Mouse (Mus musculus): Measurements from ENCODE around the gene Dpy19l1. TPM values are rescaled to one million over a fixed set of nuclear protein-coding genes. Genes with fewer than 3 reads are reported as not detected.

Gene Dpy19l1
- polyA plus RNA-seq, 1 experiment = 44.5 TPM

DNA sequence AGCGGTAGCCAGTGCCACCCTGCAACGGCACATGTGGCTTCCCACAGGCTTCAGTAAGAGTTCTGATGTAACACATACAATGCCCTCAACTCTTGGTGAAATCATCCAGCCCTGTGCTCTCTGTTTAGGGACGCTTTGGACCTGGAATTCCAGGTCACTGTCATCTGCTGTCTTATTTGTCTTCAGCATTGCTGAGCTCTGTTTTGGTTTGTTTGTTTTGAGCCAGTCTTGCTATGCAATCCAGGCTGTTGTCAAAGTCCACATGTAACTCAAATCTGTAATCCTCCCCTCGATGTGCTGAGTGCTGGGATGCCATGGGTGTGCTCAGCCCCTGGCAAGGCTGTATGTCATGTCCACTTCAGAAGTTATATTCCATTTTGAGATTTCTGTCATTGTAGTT is 82.8 kb downstream of the Dpy19l1 start:
- no peak for DNase-seq (ENCODE audit: low read depth)
- TF ChIP-seq POLR2A (IDR thresholded peaks at IDR 0.05; ENCODE audit: borderline replicate concordance, extremely low read depth, insufficient read depth, insufficient read length, poor library complexity, severe bottlenecking) = no peak
- no peak for TF ChIP-seq CTCF (IDR thresholded peaks at IDR 0.05; ENCODE audit: borderline replicate concordance, extremely low read depth, insufficient read depth, insufficient read length)

DNA sequence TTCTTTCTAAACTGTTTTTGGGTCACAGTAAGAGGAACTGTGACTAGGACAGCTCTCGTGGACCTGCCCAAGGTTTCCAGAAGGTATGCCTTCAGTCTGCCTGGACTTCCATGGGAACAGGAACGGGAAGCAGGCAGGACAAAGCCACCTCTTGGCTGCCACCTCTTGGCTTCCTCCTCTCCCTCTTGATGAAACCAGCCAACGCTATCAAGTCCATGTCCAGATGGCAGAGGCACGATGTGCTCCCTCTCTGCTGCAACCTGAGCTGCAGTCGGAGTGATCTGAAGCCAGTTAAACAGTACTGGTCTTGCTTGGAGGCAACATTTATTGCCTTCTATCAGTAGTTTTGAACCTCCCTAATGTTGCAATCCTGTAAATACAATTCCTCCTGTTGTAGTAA is 84.7 kb downstream of the Dpy19l1 start:
- no peak for DNase-seq (ENCODE audit: low read depth)
- TF ChIP-seq CTCF (IDR thresholded peaks at IDR 0.05; ENCODE audit: borderline replicate concordance, extremely low read depth, insufficient read depth, insufficient read length) (no peak), POLR2A (IDR thresholded peaks at IDR 0.05; ENCODE audit: borderline replicate concordance, extremely low read depth, insufficient read depth, insufficient read length, poor library complexity, severe bottlenecking) (no peak)

DNA sequence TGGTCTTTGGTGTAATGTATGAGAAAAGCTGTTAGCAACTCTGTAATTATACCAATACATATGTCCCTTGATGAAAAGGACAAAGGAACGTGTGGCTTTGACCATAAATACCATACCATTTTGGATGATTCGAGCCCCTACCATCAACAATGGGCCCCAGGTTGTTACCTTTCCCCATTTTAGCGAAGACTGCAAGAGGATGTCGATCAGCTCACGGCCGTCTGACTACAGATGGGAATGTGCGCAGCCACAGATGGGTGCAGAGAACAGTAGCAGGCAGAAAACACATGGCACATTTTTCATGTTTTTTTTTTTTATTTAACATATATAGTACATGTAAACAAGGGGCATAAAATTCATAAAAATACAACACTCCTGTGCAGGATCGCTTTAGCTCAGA is 91.5 kb downstream of the Dpy19l1 start:
- peak; percentile 55 for DNase-seq (ENCODE audit: low read depth)

DNA sequence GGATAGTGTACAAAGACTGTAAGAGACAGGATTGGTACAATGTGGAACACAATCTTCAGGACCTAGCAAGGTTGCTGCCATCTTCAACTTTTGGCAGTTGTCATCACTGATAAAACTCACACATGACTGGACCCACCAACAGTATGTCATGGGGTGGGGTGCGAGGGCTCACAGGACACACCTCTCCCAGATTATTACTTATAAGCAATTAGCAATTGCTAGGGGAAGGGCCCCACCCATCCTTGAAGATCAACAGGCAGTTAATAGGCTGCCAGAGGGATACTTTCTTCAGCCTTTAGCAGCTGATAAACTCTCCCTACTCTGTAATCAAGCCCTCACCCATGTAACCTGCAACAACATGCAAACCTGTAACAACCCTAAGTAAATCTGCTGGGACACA is 92.5 kb downstream of the Dpy19l1 start:
- DNase-seq (ENCODE audit: low read depth) = no peak
- TF ChIP-seq CTCF (IDR thresholded peaks at IDR 0.05; ENCODE audit: borderline replicate concordance, extremely low read depth, insufficient read depth, insufficient read length) = no peak
- TF ChIP-seq POLR2A (IDR thresholded peaks at IDR 0.05; ENCODE audit: borderline replicate concordance, extremely low read depth, insufficient read depth, insufficient read length, poor library complexity, severe bottlenecking) = no peak

More for the DNA sequence above, 91.5 kb downstream of the Dpy19l1 start:
- TF ChIP-seq POLR2A (IDR thresholded peaks at IDR 0.05; ENCODE audit: borderline replicate concordance, extremely low read depth, insufficient read depth, insufficient read length, poor library complexity, severe bottlenecking) = no peak
- TF ChIP-seq CTCF (IDR thresholded peaks at IDR 0.05; ENCODE audit: borderline replicate concordance, extremely low read depth, insufficient read depth, insufficient read length) = no peak

DNA sequence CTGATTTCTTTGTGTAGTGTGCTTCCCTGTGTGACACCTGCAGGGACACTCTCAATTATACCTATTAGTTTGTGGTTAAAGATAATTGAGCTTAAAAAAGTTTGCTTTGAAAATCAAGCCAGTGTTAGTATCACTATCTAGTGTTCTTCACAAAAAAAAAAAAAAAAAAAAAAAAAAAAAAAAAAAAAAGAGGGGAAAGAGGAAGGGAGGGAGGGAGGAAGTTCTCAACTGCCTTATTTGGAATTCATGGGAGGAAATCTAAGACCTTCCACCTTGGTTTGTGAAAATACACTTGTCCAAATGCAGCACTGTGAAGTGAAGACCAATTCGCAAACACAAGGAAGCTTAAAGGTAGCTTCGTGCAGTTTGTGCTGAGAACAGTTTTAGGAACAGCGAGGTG is 94.9 kb downstream of the Dpy19l1 start:
- TF ChIP-seq POLR2A (IDR thresholded peaks at IDR 0.05; ENCODE audit: borderline replicate concordance, extremely low read depth, insufficient read depth, insufficient read length, poor library complexity, severe bottlenecking) (no peak), CTCF (IDR thresholded peaks at IDR 0.05; ENCODE audit: borderline replicate concordance, extremely low read depth, insufficient read depth, insufficient read length) (no peak)
- no peak for DNase-seq (ENCODE audit: low read depth)

DNA sequence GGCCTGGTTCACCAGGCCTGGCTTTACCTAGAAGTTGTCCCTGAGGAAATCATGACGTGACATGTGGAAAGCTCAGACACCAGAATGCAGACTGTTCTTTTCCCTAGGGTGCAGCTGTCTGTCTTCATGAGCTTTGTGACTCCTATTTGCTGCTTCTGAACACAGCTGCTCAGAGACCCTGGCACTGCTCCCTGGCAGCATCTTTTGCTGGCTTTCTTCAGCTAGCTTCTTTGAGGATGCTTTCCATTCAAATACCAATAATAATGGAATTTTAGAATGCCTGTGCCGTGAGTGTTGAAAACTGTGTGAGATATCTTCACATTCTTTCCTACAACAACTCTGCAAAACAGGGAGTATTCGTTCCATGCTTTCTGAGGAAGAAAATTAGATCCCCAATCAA is 108.8 kb downstream of the Dpy19l1 start:
- no peak for TF ChIP-seq POLR2A (IDR thresholded peaks at IDR 0.05; ENCODE audit: borderline replicate concordance, extremely low read depth, insufficient read depth, insufficient read length, poor library complexity, severe bottlenecking)
- no peak for TF ChIP-seq CTCF (IDR thresholded peaks at IDR 0.05; ENCODE audit: borderline replicate concordance, extremely low read depth, insufficient read depth, insufficient read length)
- DNase-seq (ENCODE audit: low read depth) = peak; percentile 63

DNA sequence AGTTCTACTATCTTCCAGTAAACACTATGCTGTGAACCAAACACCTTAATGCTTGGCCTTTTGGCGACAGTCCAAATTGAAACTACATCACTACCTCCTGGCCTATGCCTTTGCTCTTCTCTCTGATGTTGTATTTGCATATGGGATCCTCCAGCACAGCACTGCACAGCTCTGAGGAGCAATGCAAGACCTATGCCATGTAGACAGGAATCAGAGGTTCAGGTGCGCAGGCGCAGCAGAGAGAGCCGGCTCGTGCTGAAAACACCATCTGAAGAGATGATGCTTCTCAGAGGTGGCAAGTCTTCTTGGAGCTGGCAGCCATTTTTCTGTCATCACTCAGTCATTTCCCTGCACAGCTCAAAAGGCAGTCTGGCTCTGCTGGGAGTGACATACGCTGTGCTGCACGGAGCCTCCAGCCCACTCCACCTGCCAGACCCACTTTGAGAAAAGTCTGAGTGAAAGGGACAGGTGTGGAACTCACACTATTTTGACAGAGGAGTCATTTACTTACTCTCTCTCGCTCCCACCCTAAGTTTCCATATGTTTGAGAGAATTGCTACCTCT is 112.1 kb downstream of the Dpy19l1 start:
- TF ChIP-seq CTCF (IDR thresholded peaks at IDR 0.05; ENCODE audit: borderline replicate concordance, extremely low read depth, insufficient read depth, insufficient read length) (no peak), POLR2A (IDR thresholded peaks at IDR 0.05; ENCODE audit: borderline replicate concordance, extremely low read depth, insufficient read depth, insufficient read length, poor library complexity, severe bottlenecking) (no peak)
- peak; percentile 91 for DNase-seq (ENCODE audit: low read depth)

DNA sequence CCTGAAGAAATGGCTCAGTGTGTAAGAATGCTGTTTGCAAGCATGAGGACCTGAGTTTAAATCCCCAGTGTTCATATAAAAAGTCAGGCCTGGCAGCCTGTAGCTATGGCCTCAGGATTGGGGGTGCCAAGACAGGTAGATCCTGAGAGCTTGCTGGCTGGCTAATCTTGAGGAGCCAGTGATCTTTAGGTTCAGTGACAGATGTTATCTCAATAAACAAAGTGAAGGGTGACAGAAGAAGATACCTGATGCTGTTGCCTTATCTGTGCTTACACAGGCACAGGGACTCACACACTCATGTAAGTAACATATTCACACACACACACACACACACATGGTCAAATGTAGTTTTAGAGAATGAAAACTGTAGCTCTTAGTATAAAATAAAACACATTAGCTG is 115.7 kb downstream of the Dpy19l1 start:
- TF ChIP-seq POLR2A (IDR thresholded peaks at IDR 0.05; ENCODE audit: borderline replicate concordance, extremely low read depth, insufficient read depth, insufficient read length, poor library complexity, severe bottlenecking) = no peak
- TF ChIP-seq CTCF (IDR thresholded peaks at IDR 0.05; ENCODE audit: borderline replicate concordance, extremely low read depth, insufficient read depth, insufficient read length) = no peak
- no peak for DNase-seq (ENCODE audit: low read depth)

DNA sequence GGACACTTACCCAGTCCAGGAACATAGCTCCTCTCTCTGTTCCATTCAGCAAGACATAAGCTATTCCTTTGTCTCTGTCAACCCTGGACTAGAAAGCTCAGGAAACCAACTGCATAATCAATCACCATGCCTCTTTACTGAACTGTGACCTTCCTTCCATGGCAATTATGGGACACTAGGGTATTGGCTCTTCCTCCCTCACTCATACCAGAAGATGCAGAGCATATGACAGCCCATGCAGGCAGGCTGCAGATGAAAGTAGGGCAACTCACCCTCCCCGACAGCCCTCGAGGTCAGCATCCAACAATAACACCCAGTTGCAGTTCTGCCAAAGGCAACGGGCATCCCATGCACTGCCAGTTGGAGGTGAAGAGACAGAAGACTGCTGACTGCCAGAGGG is 123.6 kb downstream of the Dpy19l1 start:
- DNase-seq (ENCODE audit: low read depth) = peak; percentile 8
- TF ChIP-seq CTCF (IDR thresholded peaks at IDR 0.05; ENCODE audit: borderline replicate concordance, extremely low read depth, insufficient read depth, insufficient read length) (no peak), POLR2A (IDR thresholded peaks at IDR 0.05; ENCODE audit: borderline replicate concordance, extremely low read depth, insufficient read depth, insufficient read length, poor library complexity, severe bottlenecking) (no peak)

DNA sequence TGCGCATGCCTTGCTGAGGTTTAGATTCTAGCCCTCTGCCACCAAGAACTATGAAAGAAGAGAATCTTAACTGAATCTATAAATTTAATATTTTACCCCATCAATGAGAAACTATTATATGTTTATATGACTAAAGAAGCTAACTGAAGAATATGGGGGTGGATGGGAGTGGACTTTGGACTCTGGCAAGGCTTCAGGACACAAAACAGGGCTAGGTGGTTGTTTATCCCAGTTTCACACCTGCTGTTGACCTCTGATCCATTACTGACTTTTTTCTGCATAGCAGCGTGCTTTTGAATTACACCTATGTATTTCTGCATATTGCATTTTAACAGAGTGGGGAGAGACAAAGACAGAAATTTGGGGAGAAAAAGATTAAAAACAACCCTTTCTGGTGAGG is 124.1 kb downstream of the Dpy19l1 start:
- no peak for DNase-seq (ENCODE audit: low read depth)
- no peak for TF ChIP-seq POLR2A (IDR thresholded peaks at IDR 0.05; ENCODE audit: borderline replicate concordance, extremely low read depth, insufficient read depth, insufficient read length, poor library complexity, severe bottlenecking)
- TF ChIP-seq CTCF (IDR thresholded peaks at IDR 0.05; ENCODE audit: borderline replicate concordance, extremely low read depth, insufficient read depth, insufficient read length) = no peak

Other genes with a start within 250 kb of the Dpy19l1 start
- gene Cypt4, start 122.1 kb upstream of the Dpy19l1 start, polyA plus RNA-seq (2012; rRNA removed) = not detected in 2 replicates
- 0.23 and 0.26 TPM in 2 replicates for gene Dpy19l2, start 193.2 kb upstream of the Dpy19l1 start, polyA plus RNA-seq (2012; rRNA removed)